Mouse (Mus musculus) skeletal muscle tissue, adult 2 months (tissue): ENCODE results near the gene Snx30.

Experiments
- DNase-seq: peaks from one replicate; pipeline ENCODE4 v3.0.0-alpha.2; 2012; ENCODE audit warnings: low read depth, low spot score

The Snx30 gene

DNA sequence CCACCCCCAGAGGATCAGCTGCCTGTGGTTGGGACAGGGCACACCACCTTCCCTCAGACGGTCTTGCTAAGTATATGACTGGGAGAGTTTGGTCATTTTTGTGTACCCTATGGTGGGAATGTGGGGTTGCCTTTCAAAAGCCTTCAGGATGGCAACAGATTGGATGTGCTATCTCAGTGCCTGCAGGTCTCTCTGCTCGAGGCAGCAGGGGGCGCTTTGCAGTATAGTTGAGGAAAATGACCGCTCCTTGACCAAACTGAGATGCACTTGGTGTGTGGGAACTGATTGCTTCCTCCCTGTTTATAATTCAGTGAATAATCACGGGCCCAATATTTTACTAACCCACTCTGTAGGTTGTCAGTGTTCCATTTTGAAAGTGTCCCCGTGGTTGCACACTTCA lies 96.9 kb downstream of the Snx30 start:
- no peak for DNase-seq

DNA sequence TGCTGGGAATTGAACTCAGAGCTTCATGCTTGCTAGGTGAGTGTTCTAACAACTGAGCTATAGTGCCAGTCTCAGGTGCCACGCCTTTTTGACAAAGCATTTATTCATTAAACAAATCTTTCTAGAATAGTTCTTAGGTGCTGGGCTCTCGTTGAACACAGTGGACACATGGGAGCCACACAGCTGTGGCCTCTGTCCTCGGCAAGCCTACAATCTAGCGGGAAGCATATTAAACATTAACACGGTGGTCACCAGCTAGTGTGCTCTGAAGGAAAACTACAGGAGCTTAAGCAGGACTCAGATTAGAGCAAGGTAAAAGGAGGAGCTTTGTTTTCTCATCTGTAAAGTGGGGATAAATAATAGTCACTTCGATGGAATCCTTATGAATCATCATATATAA lies 101.5 kb downstream of the Snx30 start:
- DNase-seq, result no peak

DNA sequence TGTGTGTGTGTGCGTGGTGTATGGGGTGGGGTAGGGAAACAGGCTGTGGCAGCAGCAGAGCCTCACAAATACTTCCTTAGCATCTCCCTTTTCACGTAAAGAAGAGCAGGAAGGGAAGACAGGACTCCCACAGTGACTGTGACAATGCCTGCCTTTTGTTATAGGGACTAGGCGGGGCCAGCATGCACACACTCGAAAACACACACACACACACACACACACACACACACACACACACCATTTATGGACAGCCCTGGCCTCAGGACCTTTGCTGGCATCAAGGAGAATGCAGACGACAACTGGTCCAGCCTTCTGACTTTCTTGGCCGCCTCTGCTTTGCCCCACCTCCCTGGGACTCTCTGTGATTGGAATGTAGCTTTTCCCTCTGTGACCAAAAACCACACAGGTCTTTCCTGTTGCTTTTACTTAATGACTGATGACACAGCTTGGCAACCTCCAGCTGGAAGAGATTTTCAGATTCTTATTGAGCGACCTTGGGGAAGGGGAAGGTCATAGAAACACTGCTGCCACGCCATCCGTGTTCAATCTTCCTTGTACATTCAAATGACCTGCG lies 102.1 kb downstream of the Snx30 start:
- no peak for DNase-seq

DNA sequence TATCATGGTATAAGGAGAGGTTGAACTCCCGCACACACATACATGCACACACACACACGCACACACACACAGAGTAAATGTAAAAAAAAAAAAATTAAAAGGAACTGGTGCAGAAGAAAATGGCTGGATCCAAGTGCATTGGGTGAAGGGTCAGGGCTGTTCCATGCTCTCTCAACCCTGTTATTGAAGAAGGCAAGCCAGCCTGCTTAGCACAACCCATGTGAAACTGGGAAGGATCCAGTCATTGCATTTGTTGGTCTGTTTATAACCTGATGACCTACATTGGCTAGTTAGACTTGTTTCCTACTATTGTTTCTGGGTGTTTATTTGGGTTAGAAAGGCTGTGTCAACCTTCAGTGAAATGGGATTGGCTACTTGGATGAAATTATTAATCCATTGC lies 103.1 kb downstream of the Snx30 start:
- DNase-seq, result no peak

DNA sequence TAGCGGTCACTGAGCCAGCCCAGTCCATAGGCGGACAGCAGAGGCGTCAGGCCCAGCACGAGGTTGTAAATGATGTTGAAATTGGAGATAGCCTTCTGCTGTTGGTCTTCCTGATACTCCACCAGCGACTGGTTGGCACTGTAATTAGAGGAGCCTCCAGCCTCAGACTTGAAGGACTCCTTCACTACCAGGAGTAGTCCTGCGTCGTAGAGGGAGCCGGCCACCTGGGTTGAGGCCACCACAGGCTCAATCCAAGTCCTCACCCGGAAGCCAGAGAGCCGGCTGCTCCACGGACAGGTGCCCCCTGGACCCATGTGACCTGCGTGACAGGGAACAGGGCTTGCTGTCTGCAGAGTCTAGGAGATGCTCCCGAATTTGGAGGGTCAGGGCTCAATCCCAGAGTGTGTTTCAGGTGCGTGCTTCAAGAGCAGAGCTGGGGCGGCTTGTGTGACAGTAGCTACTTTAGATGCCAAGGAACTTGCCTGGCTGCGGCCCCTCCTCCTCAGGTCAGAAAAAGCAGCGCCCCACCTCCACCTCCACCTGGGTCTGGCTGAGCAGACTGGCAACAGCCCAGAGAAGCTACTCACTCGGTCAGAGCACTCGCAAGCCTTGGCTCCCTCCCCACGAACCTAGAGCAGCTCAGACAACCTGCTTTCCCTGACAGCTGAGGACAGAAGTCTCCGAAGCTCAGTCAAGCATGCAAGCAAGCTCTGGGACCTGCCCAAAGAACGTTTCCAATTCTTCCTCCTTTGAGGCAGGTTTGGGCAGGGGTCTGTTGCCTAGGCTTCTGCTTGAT lies 109.2 kb downstream of the Snx30 start, which contains the start of gene Slc46a2:
Gene Slc46a2 (minus strand): TSS at position 449 of the 796 bp plus-strand sequence.
- DNase-seq, result no peak

DNA sequence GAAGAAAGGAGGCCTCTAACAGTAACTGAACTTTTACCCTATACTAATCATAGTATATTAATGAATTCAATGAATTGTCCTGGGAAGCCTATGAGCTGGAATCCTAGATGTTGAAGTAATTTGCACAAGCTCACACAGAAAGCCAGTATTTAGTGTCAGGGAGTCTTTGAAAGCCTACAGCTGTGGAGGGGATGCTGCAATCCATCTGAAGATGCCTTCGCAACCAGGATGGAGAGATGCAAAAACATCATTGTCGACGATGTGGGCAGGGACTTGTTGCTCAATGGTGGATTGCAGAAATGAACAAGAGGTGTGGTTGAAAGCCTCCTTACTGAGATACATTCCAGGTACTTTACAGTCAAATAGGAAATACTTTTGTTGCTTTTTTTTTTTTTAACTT lies 112.3 kb downstream of the Snx30 start:
- DNase-seq, result no peak

DNA sequence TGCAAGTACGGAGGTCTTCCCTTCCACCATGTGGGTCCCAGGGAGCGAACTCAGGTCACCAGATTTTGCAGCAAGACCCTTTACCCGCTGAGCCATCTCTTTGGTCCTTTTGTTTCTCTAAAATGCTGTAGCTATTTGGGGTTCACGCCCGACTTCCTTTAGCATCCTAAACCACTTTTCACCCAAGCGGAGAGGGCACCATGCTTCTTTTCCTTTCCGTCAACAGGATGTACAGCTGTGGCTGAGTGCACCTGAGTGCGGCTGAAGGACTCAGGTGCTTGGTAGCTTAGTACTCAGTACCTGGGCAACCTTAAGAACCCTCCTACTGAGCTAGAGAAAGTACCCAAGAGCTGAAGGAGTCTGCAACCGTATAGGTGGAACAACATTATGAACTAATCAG lies 119.4 kb downstream of the Snx30 start:
- no peak for DNase-seq

DNA sequence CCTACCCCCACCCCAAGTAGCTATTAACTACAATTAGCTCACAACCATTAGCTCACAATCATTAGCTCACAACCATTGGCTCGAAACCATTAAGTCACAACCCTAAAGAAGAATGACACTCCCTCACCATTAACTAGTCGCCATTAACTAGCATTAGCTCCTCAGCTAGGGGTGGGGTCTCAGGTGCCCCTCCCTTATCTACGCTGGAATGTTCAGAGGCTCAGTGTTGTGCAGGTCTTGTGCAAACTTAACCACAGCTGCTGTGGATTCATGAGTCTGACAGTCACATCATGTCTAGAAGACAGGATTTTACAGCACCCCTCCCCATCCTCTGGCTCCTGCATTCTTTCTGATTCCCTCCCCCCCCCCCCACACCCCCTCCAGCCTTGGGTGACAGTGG lies 122.0 kb downstream of the Snx30 start:
- DNase-seq, result no peak

DNA sequence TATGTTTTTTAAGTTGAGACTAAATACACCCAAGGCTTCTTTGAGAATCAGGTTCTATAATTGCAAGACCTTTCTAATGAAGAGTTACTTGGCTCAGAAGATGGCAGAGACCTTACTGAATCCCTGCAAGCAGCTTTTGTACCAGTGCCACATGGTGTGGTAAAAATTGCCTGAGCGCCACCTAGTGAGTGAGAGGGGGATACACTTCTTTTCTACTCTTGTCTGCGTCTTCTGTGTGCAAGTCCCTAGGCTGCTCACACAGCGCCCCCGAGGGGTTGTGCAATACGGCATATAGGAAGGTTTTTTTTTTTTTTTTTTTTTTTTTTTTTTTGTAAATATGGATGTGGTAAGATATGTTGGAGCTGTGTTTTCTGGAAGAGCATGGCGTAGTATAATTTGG lies 122.7 kb downstream of the Snx30 start:
- peak; percentile 57 for DNase-seq

DNA sequence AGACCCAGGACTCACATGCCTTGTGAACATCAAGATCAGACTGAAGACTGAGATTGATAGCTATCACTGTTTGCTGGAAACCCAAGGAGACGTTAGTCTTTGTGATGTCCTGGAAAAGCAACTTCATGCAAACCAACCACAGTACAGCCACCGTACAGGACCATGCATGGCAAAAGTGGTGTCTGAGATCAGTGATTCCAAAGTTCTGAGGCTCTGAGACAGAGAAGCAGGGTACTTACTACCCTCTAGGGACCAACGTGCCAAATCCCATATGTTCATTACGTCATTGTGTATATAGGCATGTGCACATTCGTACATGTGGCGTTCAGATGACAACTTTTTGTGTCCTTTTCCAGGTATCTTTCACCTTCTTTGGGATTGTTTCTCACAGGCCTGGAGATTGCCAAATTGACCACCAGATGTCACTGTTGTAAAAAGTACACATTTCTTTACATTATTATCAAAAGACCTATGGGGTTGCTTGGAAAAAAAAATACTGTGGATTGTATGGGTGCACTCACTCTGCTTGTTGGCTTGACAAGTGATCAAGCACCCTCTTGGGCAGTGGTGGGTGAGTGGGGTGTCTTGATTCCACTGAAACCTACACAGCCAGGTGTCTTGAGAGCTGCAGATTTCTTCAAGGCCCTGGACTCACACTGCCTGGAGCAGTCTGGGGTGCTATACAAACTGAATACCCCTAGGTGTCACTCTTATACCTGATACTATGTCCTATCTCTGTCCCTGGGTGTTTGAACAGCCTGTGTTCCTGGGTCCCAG lies 127.1 kb downstream of the Snx30 start:
- DNase-seq, result no peak

DNA sequence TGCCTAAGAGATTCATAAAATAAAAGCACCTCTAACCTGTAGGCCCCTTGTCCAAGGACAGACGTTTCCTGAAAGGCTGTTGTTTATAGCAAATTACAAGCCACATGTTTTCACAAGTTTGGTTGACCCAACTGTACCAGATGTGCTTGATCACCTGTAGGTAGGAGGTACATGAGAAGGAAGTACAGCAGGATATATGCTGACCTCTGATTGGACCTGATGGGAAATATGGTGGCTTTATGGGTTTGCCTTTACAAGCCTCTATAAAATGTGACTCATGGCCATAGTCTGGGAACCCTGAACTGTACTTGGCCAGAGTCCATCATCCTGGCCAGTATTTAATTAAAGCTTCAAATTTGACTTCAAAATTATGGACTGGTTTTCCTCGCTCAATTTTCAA lies 131.9 kb downstream of the Snx30 start:
- no peak for DNase-seq
